Mouse (Mus musculus) hindbrain, embryonic 15.5 days (tissue): Measurements from ENCODE around the gene Zcchc17. TPM values are rescaled to one million over a fixed set of nuclear protein-coding genes. Genes with fewer than 3 reads are reported as not detected.

Experiments used
- ATAC-seq: fragments of 200-750 bp; cut with Nextera tagmentation; 2 replicates; pipeline ENCODE4 v1.8.0; 2017; ENCODE audit warnings: low read depth, moderate number of reproducible peaks, moderate TSS enrichment; ENCODE audit not compliant: low FRiP score
- H3K27ac ChIP-seq: fragments of 300-500 bp; sonication (generic); replicated peaks from 2 replicates; pipeline ENCODE4 v1.5.1; 2015; ENCODE audit warnings: mild to moderate bottlenecking, inconsistent platforms
- H3K27me3 ChIP-seq: fragments of 300-500 bp; sonication (generic); 2 replicates; pipeline ENCODE4 v1.6.1; 2015; ENCODE audit warnings: control low read depth, inconsistent platforms
- H3K36me3 ChIP-seq: fragments of 300-500 bp; sonication (generic); 2 replicates; pipeline ENCODE4 v1.6.1; 2015; ENCODE audit warnings: control low read depth, inconsistent platforms
- H3K4me1 ChIP-seq: fragments of 300-500 bp; sonication (generic); replicated peaks from 2 replicates; pipeline ENCODE4 v1.6.1; 2015; ENCODE audit warnings: control low read depth, inconsistent platforms
- H3K4me2 ChIP-seq: fragments of 300-500 bp; sonication (generic); 2 replicates; pipeline ENCODE4 v1.6.1; 2015; ENCODE audit warnings: moderate library complexity, mild to moderate bottlenecking, inconsistent platforms
- H3K4me3 ChIP-seq: fragments of 300-500 bp; sonication (generic); 2 replicates; pipeline ENCODE4 v1.5.1; 2015; ENCODE audit warnings: mild to moderate bottlenecking, inconsistent platforms
- H3K9ac ChIP-seq: fragments of 300-500 bp; sonication (generic); 2 replicates; pipeline ENCODE4 v1.6.1; 2015; ENCODE audit warnings: inconsistent platforms
- H3K9me3 ChIP-seq: fragments of 300-500 bp; sonication (generic); 2 replicates; pipeline ENCODE4 v1.6.1; 2016; ENCODE audit warnings: control low read depth, inconsistent platforms
- WGBS: fragments of 180-500 bp; shearing (Covaris S2); methylation state at CpG from one replicate; pipeline ENCODE4 v1.1.7; 2015; 5-methylcytosine and 5-hydroxymethylcytosine counted together
- polyA plus RNA-seq: library from polyadenylated mRNA; unstranded; fragments of >200 nt; fragmentation: Nextera tagmentation; extraction: Ambion mirVana; gene quantifications from 2 replicates; pipeline ENCODE4 v1.2.1, GENCODE M21; 2015

The Zcchc17 gene
- polyA plus RNA-seq, 1 experiment from 2014 or later, result 85.5 TPM

GRCm38 (mm10) chr4:130350690-130351422 is 8.9 kb downstream of the Zcchc17 start:
- no peaks in the 10 kb centered on the region for H3K4me1 ChIP-seq
- 76% methylated on average over 16 of the region's 16 CpGs for WGBS
- no peak overlapping the region for H3K27ac ChIP-seq
- peak; percentile 65; the same call in 1 of the 2 replicates for ATAC-seq
- H3K9ac ChIP-seq, result no peak overlapping the region
- H3K4me3 ChIP-seq, result no peak overlapping the region
- H3K9me3 ChIP-seq, result no peaks in the 10 kb centered on the region
- peaks cover 29% of the 10 kb centered on the region for H3K36me3 ChIP-seq
- H3K27me3 ChIP-seq, result no peaks in the 10 kb centered on the region
- H3K4me2 ChIP-seq, result no peak overlapping the region

GRCm38 (mm10) chr4:130349666-130350065 is 10.1 kb downstream of the Zcchc17 start:
- H3K4me1 ChIP-seq, result no peaks in the 10 kb centered on the region
- no peak overlapping the region for H3K9ac ChIP-seq
- H3K36me3 ChIP-seq, result peaks cover 29% of the 10 kb centered on the region
- no peak for ATAC-seq
- H3K4me3 ChIP-seq, result no peak overlapping the region
- H3K9me3 ChIP-seq, result no peaks in the 10 kb centered on the region
- no peak overlapping the region for H3K27ac ChIP-seq
- WGBS, result 95% methylated on average over 6 of the region's 6 CpGs
- H3K27me3 ChIP-seq, result no peaks in the 10 kb centered on the region
- H3K4me2 ChIP-seq, result no peak overlapping the region

GRCm38 (mm10) chr4:130341691-130342090 is 18.1 kb downstream of the Zcchc17 start:
- Histone ChIP-seq H3K4me1 (no peaks in the 10 kb centered on the region), H3K9ac (no peak overlapping the region), H3K4me2 (no peak overlapping the region), H3K27ac (no peak overlapping the region), H3K27me3 (no peaks in the 10 kb centered on the region), H3K9me3 (no peaks in the 10 kb centered on the region), H3K4me3 (no peak overlapping the region), H3K36me3 (peaks cover 25% of the 10 kb centered on the region)
- no peak for ATAC-seq
- WGBS, result 33% methylated on average over 4 of the region's 4 CpGs

GRCm38 (mm10) chr4:130335867-130336266 is 23.9 kb downstream of the Zcchc17 start:
- no peak overlapping the region for H3K4me2 ChIP-seq
- H3K36me3 ChIP-seq, result peaks cover 46% of the 10 kb centered on the region
- no peak overlapping the region for H3K4me3 ChIP-seq
- no peaks in the 10 kb centered on the region for H3K4me1 ChIP-seq
- WGBS, result 91% methylated on average over 5 of the region's 5 CpGs
- H3K9ac ChIP-seq, result no peak overlapping the region
- no peak overlapping the region for H3K27ac ChIP-seq
- no peak for ATAC-seq
- no peaks in the 10 kb centered on the region for H3K27me3 ChIP-seq
- H3K9me3 ChIP-seq, result no peaks in the 10 kb centered on the region

GRCm38 (mm10) chr4:130327366-130327765 is 32.4 kb downstream of the Zcchc17 start:
- Histone ChIP-seq H3K27me3 (no peaks in the 10 kb centered on the region), H3K4me3 (no peak overlapping the region), H3K4me2 (no peak overlapping the region), H3K27ac (no peak overlapping the region), H3K4me1 (no peaks in the 10 kb centered on the region), H3K36me3 (peaks cover 57% of the 10 kb centered on the region), H3K9ac (no peak overlapping the region), H3K9me3 (no peaks in the 10 kb centered on the region)
- WGBS, result 78% methylated on average over 9 of the region's 9 CpGs
- no peak for ATAC-seq

GRCm38 (mm10) chr4:130325446-130325845 is 34.3 kb downstream of the Zcchc17 start:
- Histone ChIP-seq H3K4me2 (no peak overlapping the region), H3K9ac (no peak overlapping the region), H3K4me3 (no peak overlapping the region), H3K27me3 (no peaks in the 10 kb centered on the region), H3K9me3 (no peaks in the 10 kb centered on the region), H3K4me1 (no peaks in the 10 kb centered on the region), H3K36me3 (peaks cover 58% of the 10 kb centered on the region), H3K27ac (no peak overlapping the region)
- ATAC-seq, result no peak
- WGBS, result 95% methylated on average over 2 of the region's 2 CpGs

- Histone ChIP-seq H3K36me3 (peaks cover 53% of the 10 kb centered on the region), H3K4me3 (no peak overlapping the region)
Measured at GRCm38 (mm10) chr4:130323607-130324006, 36.1 kb downstream of the Zcchc17 start.

GRCm38 (mm10) chr4:130323165-130323564 is 36.6 kb downstream of the Zcchc17 start:
- no peak overlapping the region for H3K4me3 ChIP-seq
- H3K4me1 ChIP-seq, result no peaks in the 10 kb centered on the region
- no peak overlapping the region for H3K4me2 ChIP-seq
- H3K9ac ChIP-seq, result no peak overlapping the region
- no peak for ATAC-seq
- peaks cover 54% of the 10 kb centered on the region for H3K36me3 ChIP-seq
- no peaks in the 10 kb centered on the region for H3K27me3 ChIP-seq
- H3K9me3 ChIP-seq, result no peaks in the 10 kb centered on the region
- 90% methylated on average over 1 of the region's 1 CpGs for WGBS
- no peak overlapping the region for H3K27ac ChIP-seq

More at GRCm38 (mm10) chr4:130323607-130324006, 36.1 kb downstream of the Zcchc17 start:
- H3K27ac ChIP-seq, result no peak overlapping the region
- H3K27me3 ChIP-seq, result no peaks in the 10 kb centered on the region
- 75% methylated on average over 5 of the region's 5 CpGs for WGBS
- no peak overlapping the region for H3K4me2 ChIP-seq
- H3K4me1 ChIP-seq, result no peaks in the 10 kb centered on the region
- H3K9me3 ChIP-seq, result no peaks in the 10 kb centered on the region
- no peak for ATAC-seq
- H3K9ac ChIP-seq, result no peak overlapping the region

- H3K4me1 ChIP-seq, result no peaks in the 10 kb centered on the region
- H3K9me3 ChIP-seq, result no peaks in the 10 kb centered on the region
- H3K9ac ChIP-seq, result no peak overlapping the region
- H3K27ac ChIP-seq, result no peak overlapping the region
- 86% methylated on average over 7 of the region's 7 CpGs for WGBS
- no peak overlapping the region for H3K4me3 ChIP-seq
- no peaks in the 10 kb centered on the region for H3K27me3 ChIP-seq
- H3K36me3 ChIP-seq, result peaks cover 54% of the 10 kb centered on the region
- no peak overlapping the region for H3K4me2 ChIP-seq
- ATAC-seq, result no peak
Measured at GRCm38 (mm10) chr4:130322567-130322966, 37.2 kb downstream of the Zcchc17 start.

GRCm38 (mm10) chr4:130321640-130322039 is 38.1 kb downstream of the Zcchc17 start:
- Histone ChIP-seq H3K4me1 (no peaks in the 10 kb centered on the region), H3K4me3 (no peak overlapping the region), H3K9me3 (no peaks in the 10 kb centered on the region), H3K27ac (no peak overlapping the region), H3K27me3 (no peaks in the 10 kb centered on the region), H3K36me3 (peaks cover 48% of the 10 kb centered on the region), H3K4me2 (no peak overlapping the region), H3K9ac (no peak overlapping the region)
- WGBS, result 96% methylated on average over 7 of the region's 7 CpGs
- no peak for ATAC-seq

GRCm38 (mm10) chr4:130319564-130319963 is 40.2 kb downstream of the Zcchc17 start:
- H3K36me3 ChIP-seq, result peaks cover 42% of the 10 kb centered on the region
- no peak overlapping the region for H3K9ac ChIP-seq
- H3K4me1 ChIP-seq, result no peaks in the 10 kb centered on the region
- H3K4me2 ChIP-seq, result no peak overlapping the region
- WGBS, result 86% methylated on average over 7 of the region's 7 CpGs
- H3K4me3 ChIP-seq, result no peak overlapping the region
- H3K27ac ChIP-seq, result no peak overlapping the region
- H3K9me3 ChIP-seq, result no peaks in the 10 kb centered on the region
- no peaks in the 10 kb centered on the region for H3K27me3 ChIP-seq
- no peak for ATAC-seq

GRCm38 (mm10) chr4:130318122-130318521 is 41.6 kb downstream of the Zcchc17 start:
- 59% methylated on average over 3 of the region's 3 CpGs for WGBS
- Histone ChIP-seq H3K9me3 (no peaks in the 10 kb centered on the region), H3K4me2 (no peak overlapping the region), H3K9ac (no peak overlapping the region), H3K4me3 (no peak overlapping the region), H3K27ac (no peak overlapping the region), H3K4me1 (no peaks in the 10 kb centered on the region), H3K36me3 (peaks cover 37% of the 10 kb centered on the region), H3K27me3 (no peaks in the 10 kb centered on the region)
- no peak for ATAC-seq

GRCm38 (mm10) chr4:130316691-130317090 is 43.1 kb downstream of the Zcchc17 start:
- WGBS, result 81% methylated on average over 10 of the region's 10 CpGs
- H3K9me3 ChIP-seq, result no peaks in the 10 kb centered on the region
- H3K4me3 ChIP-seq, result no peak overlapping the region
- peaks cover 27% of the 10 kb centered on the region for H3K36me3 ChIP-seq
- ATAC-seq, result no peak
- H3K4me2 ChIP-seq, result no peak overlapping the region
- no peak overlapping the region for H3K27ac ChIP-seq
- no peaks in the 10 kb centered on the region for H3K4me1 ChIP-seq
- H3K9ac ChIP-seq, result no peak overlapping the region
- no peaks in the 10 kb centered on the region for H3K27me3 ChIP-seq
